Mouse (Mus musculus): ENCODE results near the gene Gfm1.
A peak's percentile ranks its signal among the peaks of the same experiment; 100 is the strongest.

- 0 out of 2 replicates have a peak, but pooled peaks have one; percentile 46 for TF ChIP-seq HCFC1 (IDR thresholded peaks at IDR 0.05; ENCODE audit: borderline replicate concordance, insufficient read depth, low read length)
- TF ChIP-seq CHD2 (IDR thresholded peaks at IDR 0.05; ENCODE audit: low read depth, low read length) = no peak
- TF ChIP-seq ZC3H11A (IDR thresholded peaks at IDR 0.05; ENCODE audit: borderline replicate concordance, low read depth, low read length) = no peak
- TF ChIP-seq ZNF384 (IDR thresholded peaks at IDR 0.05; ENCODE audit: low read depth, low read length) = 0 out of 2 replicates have a peak, but pooled peaks have one; percentile 10
These were observed at the start of gene Gfm1 for GRCm38 (mm10) chr3:67429999-67430380.
